Mouse (Mus musculus) G1E (cell line): ENCODE results near the gene Ap2b1. TPM values are rescaled to one million over a fixed set of nuclear protein-coding genes. Genes with fewer than 3 reads are reported as not detected.

Experiments used
- ATAC-seq: 2 replicates; pipeline ENCODE4 v1.8.0; 2016; ENCODE audit warnings: mild to moderate bottlenecking; ENCODE audit not compliant: insufficient number of reproducible peaks, poor library complexity, low FRiP score, severe bottlenecking; ENCODE audit errors: extremely low read depth
- DNase-seq: peaks from one replicate; pipeline ENCODE4 v3.0.0; 2012; ENCODE audit warnings: low spot score
- H3K27me3 ChIP-seq: 2 replicates; pipeline ENCODE4 v1.6.1; 2012; ENCODE audit warnings: mild to moderate bottlenecking, low read length, inconsistent platforms; ENCODE audit not compliant: insufficient read depth
- H3K36me3 ChIP-seq: replicated peaks from 2 replicates; pipeline ENCODE3; 2012; ENCODE audit warnings: mild to moderate bottlenecking, inconsistent platforms
- H3K4me1 ChIP-seq: 2 replicates; pipeline ENCODE4 v1.6.1; 2012; ENCODE audit warnings: low read depth, low read length, inconsistent platforms, mixed read lengths; ENCODE audit not compliant: insufficient read depth
- H3K4me3 ChIP-seq: 2 replicates; pipeline ENCODE4 v1.5.1; 2012; ENCODE audit warnings: low read depth, mild to moderate bottlenecking, inconsistent platforms, low read length, moderate library complexity, mixed read lengths
- H3K9me3 ChIP-seq: replicated peaks from 2 replicates; pipeline ENCODE4 v1.6.1; 2012; ENCODE audit warnings: inconsistent platforms
- CTCF ChIP-seq: IDR thresholded peaks from 2 replicates; pipeline ENCODE4 v1.5.1; 2012; ENCODE audit warnings: low read depth, low read length, inconsistent platforms, mixed read lengths
- GATA1 ChIP-seq: IDR thresholded peaks from 2 replicates; pipeline ENCODE4 v1.6.1; 2012; ENCODE audit warnings: borderline replicate concordance, low read length, inconsistent platforms, mixed read lengths
- GATA2 ChIP-seq: IDR thresholded peaks from 2 replicates; pipeline ENCODE4 v1.6.1; 2012; ENCODE audit warnings: low read depth, low read length, inconsistent platforms, borderline replicate concordance
- POLR2AphosphoS5 ChIP-seq: IDR thresholded peaks from 2 replicates; pipeline ENCODE4 v1.6.1; 2012; ENCODE audit warnings: low read depth, low read length, inconsistent platforms; ENCODE audit not compliant: insufficient replicate concordance
- TAL1 ChIP-seq: conservative IDR thresholded peaks from 2 replicates; pipeline ENCODE4 v1.6.1; 2012; ENCODE audit warnings: low read depth, low read length, inconsistent platforms, mixed read lengths
- polyA plus RNA-seq: library from polyadenylated mRNA; stranded (reverse); fragments of >175 nt; gene quantifications from 2 replicates; pipeline ENCODE4 v1.2.3, GENCODE M21; 2012
- total RNA-seq, 2 experiments: library from RNA; stranded (forward) in 1 of 2; stranded (reverse) in 1 of 2; fragments of 200-1000 nt in 1 of 2; fragments of >200 nt in 1 of 2; fragmentation: Nextera tagmentation in 1 of 2; gene quantifications; 2 replicates each; pipeline ENCODE4 v1.2.3; 2014 to 2017

Ap2b1 gene
- total and polyA plus RNA-seq, 3 experiments = 17.8 to 113 (median 76.5) TPM

GRCm38 (mm10) chr11:83289036-83289435, 9.8 kb upstream of the Ap2b1 start:
- TF ChIP-seq POLR2AphosphoS5 = no peak
- TF ChIP-seq GATA2 = no peak
- no peak for TF ChIP-seq TAL1
- TF ChIP-seq GATA1 = no peak
- TF ChIP-seq CTCF = no peak
- Histone ChIP-seq H3K4me3 (no peak overlapping the region), H3K9me3 (no peaks in the 10 kb centered on the region), H3K36me3 (peaks cover 9% of the 10 kb centered on the region), H3K27me3 (no peaks in the 10 kb centered on the region), H3K4me1 (peaks cover 66% of the 10 kb centered on the region)
- ATAC-seq (no peak), DNase-seq (no peak)

DNA sequence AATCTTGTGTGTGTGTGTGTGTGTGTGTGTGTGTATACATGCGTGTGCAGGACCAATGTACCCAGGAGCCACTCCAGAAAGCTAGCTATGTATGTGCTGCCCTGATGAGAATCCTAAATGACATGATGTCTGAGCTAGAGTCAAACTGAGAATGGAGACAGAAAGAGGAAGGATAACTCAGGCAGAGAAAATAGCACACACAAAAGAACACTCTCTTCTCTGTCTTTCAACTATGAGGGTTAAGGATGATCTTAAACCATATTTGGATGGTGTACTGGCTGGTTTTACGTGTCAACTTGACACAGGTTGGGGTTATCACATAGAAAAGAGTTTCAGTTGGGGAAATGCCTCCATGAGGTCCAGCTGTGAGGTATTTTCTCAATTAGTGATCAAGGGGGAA, 9.2 kb upstream of the Ap2b1 start:
- no peak for ATAC-seq
- DNase-seq = no peak
- no peaks in the 10 kb centered on the region for H3K9me3 ChIP-seq
- no peak overlapping the region for H3K4me3 ChIP-seq
- peaks cover 64% of the 10 kb centered on the region for H3K4me1 ChIP-seq
- H3K36me3 ChIP-seq = peaks cover 14% of the 10 kb centered on the region
- no peaks in the 10 kb centered on the region for H3K27me3 ChIP-seq
- TF ChIP-seq TAL1 (no peak), CTCF (no peak), GATA2 (no peak), GATA1 (no peak), POLR2AphosphoS5 (no peak)

- Histone ChIP-seq H3K9me3 (no peaks in the 10 kb centered on the region), H3K27me3 (no peaks in the 10 kb centered on the region), H3K4me1 (peaks cover 60% of the 10 kb centered on the region), H3K4me3 (peak overlapping the region; percentile 75), H3K36me3 (peaks cover 33% of the 10 kb centered on the region)
- TF ChIP-seq TAL1 (no peak), CTCF (no peak), GATA2 (no peak), GATA1 (no peak), POLR2AphosphoS5 (no peak)
- ATAC-seq (peak; percentile 94), DNase-seq (peak; percentile 87)
Observed at GRCm38 (mm10) chr11:83291375-83292250, 7.2 kb upstream of the Ap2b1 start.

- H3K4me3 ChIP-seq = peak overlapping the region; percentile 75
- no peak for DNase-seq
- H3K4me1 ChIP-seq = peaks cover 60% of the 10 kb centered on the region
- ATAC-seq = no peak
- TF ChIP-seq POLR2AphosphoS5 = no peak
- TF ChIP-seq GATA2 = no peak
- no peak for TF ChIP-seq CTCF
- TF ChIP-seq GATA1 = no peak
- TF ChIP-seq TAL1 = no peak
- peaks cover 39% of the 10 kb centered on the region for H3K36me3 ChIP-seq
- no peaks in the 10 kb centered on the region for H3K9me3 ChIP-seq
- H3K27me3 ChIP-seq = no peaks in the 10 kb centered on the region
Observed at GRCm38 (mm10) chr11:83292251-83292587, 6.6 kb upstream of the Ap2b1 start.

DNA sequence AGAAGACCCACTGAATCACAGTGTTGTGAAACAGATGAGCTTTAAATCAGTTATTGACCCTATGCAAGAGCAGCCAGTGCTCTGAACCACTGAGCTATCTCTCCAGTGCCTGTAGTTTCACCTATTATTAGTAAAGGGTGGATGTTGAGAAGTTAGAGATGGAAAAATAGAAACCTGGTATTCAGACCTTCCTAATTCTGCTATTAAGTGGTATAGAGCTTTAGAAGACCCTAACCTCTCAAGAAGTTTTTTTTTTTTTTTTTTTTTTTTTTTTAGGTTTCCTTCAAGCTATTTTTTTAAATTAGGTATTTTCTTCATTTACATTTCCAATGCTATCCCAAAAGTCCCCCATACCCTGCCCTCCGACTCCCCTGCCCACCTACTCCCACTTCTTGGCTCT, 5.6 kb upstream of the Ap2b1 start:
- Histone ChIP-seq H3K4me1 (peaks cover 63% of the 10 kb centered on the region), H3K4me3 (peak overlapping the region; percentile 75), H3K27me3 (no peaks in the 10 kb centered on the region), H3K9me3 (no peaks in the 10 kb centered on the region), H3K36me3 (peaks cover 45% of the 10 kb centered on the region)
- ATAC-seq (no peak), DNase-seq (no peak)
- TF ChIP-seq GATA1 = no peak
- TF ChIP-seq GATA2 = no peak
- no peak for TF ChIP-seq TAL1
- TF ChIP-seq CTCF = no peak
- no peak for TF ChIP-seq POLR2AphosphoS5

- no peak for DNase-seq
- no peak for ATAC-seq
- Histone ChIP-seq H3K4me3 (no peak overlapping the region), H3K9me3 (no peaks in the 10 kb centered on the region), H3K36me3 (peaks cover 45% of the 10 kb centered on the region), H3K4me1 (peaks cover 57% of the 10 kb centered on the region), H3K27me3 (no peaks in the 10 kb centered on the region)
- TF ChIP-seq GATA1 = no peak
Observed at GRCm38 (mm10) chr11:83294133-83294532, 4.7 kb upstream of the Ap2b1 start.
